Mouse (Mus musculus): ENCODE results near the gene H2al1c. TPM values are rescaled to one million over a fixed set of nuclear protein-coding genes. Genes with fewer than 3 reads are reported as not detected.
"Not testable (repeated sequence)": the region's sequence is repeated elsewhere in the genome, so short reads cannot be mapped to it uniquely, and the experiment has no call there.

Gene H2al1c
- total RNA-seq (2021) = not detected
- long read RNA-seq, experiment 1 = 0 reads
- long read RNA-seq, experiment 2 = 0 reads

GRCm38 (mm10) chrX:11305355-11305754, at the start of gene H2al1c:
H2al1c (plus strand) TSS chrX:11305655.
- DNase-seq (ENCODE audit: low spot score) = not testable (repeated sequence)

- no peak for DNase-seq (ENCODE audit: low spot score)
Measured at GRCm38 (mm10) chrX:11264918-11265317, 40.5 kb upstream of the H2al1c start.

DNA sequence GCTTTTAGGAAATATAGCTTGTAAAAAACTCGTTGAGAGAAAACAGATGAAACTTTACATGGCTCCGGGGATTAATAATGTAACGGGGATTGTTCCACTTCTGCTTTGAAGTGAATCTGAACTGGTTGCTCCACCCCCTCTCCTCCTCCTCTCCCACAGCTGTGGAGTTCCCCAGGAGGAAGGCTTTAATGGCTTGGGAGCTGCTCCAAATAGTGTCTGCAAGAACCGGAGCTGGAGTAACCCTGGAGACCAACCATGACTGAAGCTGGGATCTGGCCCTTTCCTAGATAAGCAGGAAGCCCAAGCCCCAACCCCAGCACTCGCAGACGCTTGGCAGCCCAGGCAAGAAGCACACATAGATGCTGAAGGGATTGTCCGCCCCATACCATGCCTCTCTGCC, 37.7 kb upstream of the H2al1c start:
- peak; percentile 33 for DNase-seq (ENCODE audit: low spot score)

DNA sequence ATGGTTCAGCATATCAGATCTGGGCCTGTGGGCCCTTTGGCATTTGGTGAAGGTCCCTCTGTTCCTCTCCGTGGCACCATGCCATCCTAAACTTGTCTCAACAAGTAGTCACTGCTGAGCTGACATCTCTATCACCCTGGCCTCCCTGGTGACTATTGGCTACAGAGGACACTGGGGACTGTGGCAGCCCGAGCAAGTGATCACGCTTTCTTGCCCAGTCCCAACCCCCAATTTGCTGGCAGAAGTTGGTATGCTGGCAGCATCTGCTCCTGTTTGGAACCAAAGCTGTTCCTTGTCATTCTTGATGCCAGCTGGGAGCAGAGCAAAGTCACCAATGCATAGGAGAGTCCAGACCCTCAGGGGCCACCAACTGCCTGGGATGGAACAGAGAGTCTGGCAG, 36.4 kb upstream of the H2al1c start:
- no peak for DNase-seq (ENCODE audit: low spot score)

DNA sequence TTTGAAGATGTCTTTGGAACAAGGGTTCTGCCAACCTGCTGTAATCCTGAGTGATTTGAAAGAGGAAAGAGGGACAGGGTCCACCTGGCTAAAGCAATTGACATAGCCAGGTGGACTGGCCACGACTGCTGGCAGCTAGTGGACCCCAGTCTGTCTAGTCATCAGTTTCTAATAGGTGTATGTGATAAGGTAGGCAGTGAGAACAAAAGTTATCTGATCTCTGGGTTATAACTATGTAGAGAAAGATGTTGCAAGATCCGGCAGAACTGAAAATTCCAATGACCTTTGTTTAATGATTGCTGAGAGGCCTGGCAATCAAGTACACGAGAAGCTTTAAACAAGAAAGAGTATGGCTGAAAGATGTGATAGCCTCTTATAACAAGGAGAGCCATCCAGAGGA, 32.3 kb upstream of the H2al1c start:
- no peak for DNase-seq (ENCODE audit: low spot score)

DNA sequence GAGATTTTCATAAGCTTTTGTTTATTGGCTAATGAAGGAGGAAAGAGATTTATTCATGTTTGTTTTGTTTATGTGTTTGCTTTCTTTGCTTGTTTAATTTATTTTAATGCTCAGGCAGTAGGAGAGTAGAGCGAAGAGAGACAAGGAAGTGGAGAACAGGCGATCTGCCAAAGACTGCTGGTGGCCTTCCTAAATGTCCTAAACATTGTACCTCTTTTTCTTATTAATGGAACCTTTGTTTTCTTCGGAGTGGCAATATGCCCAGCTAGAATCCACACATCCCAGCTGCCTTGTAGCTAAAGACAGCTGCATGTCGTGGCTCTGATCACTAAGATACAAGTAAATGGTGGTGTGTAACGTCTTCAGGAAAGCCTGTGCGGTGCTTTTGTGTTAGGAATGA, 28.4 kb upstream of the H2al1c start:
- no peak for DNase-seq (ENCODE audit: low spot score)

GRCm38 (mm10) chrX:11280741-11281140, 24.7 kb upstream of the H2al1c start:
- DNase-seq (ENCODE audit: low spot score) = no peak

DNA sequence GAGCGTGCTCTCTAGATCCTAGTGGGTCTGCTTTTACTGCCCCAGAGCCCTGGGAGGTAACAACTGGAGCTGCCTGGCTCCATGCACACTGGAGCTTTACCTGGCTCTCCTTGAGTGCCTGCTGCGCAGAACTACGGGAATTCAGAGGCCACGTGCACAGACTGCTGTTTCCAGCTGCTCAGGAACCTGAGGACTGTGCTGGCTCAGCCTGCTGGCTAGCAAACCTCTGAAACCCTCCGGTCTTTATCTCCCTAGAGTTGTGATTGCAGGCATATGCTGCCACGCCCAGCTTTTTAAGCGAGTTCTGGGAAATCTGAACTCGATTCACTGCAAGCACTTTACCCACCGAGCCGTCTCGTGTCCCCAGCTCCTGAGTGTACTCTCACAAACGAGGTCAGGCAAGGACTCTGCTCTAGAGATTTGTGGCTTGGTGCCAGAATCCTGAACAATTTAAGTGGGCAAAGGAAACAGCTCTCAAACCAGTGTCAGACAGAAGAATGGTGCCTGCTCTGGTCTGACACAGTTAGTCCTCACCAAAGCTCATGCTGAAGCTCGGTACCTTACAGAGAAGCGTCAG, 17.1 kb upstream of the H2al1c start:
- DNase-seq (ENCODE audit: low spot score) = peak; percentile 0

DNA sequence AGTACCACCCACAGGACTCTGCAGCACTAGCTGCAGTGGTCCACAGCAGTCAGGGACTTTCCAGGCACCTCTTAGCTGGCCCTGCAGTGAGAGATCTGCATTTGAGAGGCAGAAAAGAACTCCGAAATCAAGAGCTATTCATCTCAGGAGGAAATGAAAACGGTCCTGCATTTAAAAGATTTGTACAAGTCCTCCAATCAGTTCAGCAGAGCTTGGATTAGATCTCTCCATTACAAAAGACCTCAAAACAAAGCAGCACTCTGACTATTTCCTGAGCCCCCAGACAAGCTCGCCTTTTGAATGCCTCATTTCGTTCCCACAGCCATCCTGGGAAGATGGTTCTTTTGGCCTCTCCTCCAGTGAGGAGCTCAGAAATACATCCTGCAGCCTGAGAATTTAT, 16.2 kb upstream of the H2al1c start:
- no peak for DNase-seq (ENCODE audit: low spot score)

GRCm38 (mm10) chrX:11298957-11299356, 6.5 kb upstream of the H2al1c start, which contains the start of gene H2al1a:
H2al1a (plus strand) TSS chrX:11299257.
- DNase-seq (ENCODE audit: low spot score) = not testable (repeated sequence)

DNA sequence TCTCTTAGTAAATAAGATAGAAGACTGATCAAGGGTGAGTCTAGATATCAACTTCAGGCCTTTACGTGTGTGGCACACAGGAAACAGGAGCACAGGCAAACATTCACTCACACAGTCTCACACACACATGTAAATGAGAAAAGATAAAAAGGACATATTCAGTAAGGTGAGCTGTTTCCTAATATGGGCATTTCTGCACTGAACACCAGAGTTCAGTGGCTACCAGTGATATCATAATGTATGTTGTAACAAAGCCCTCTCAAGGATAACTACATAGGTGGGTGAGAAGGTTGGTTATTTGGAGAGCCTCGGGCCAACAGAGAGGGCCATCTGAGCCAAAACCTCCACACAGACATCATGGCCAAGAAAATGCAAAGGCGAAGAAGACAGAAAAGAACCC, 3.3 kb upstream of the H2al1c start, which contains the start of gene H2al1b:
Gene H2al1b (plus strand): TSS at position 301 of the 400 bp plus-strand sequence.
- not testable (repeated sequence) for DNase-seq (ENCODE audit: low spot score)

DNA sequence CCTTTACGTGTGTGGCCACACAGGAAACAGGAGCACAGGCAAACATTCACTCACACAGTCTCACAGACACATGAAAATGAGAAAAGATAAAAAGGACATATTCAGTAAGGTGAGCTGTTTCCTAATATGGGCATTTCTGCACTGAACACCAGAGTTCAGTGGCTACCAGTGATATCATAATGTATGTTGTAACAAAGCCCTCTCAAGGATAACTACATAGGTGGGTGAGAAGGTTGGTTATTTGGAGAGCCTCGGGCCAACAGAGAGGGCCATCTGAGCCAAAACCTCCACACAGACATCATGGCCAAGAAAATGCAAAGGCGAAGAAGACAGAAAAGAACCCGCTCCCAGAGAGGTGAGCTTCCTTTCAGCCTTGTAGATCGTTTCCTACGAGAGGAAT, 3.1 kb downstream of the H2al1c start, which contains the start of gene H2al1d:
Gene H2al1d (plus strand): TSS at position 301 of the 400 bp plus-strand sequence.
- not testable (repeated sequence) for DNase-seq (ENCODE audit: low spot score)

DNA sequence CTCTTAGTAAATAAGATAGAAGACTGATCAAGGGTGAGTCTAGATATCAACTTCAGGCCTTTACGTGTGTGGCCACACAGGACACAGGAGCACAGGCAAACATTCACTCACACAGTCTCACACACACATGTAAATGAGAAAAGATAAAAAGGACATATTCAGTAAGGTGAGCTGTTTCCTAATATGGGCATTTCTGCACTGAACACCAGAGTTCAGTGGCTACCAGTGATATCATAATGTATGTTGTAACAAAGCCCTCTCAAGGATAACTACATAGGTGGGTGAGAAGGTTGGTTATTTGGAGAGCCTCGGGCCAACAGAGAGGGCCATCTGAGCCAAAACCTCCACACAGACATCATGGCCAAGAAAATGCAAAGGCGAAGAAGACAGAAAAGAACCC, 6.2 kb downstream of the H2al1c start, which contains the start of gene H2al1e:
Gene H2al1e (plus strand): TSS at position 301 of the 400 bp plus-strand sequence.
- DNase-seq (ENCODE audit: low spot score) = not testable (repeated sequence)

- not testable (repeated sequence) for DNase-seq (ENCODE audit: low spot score)
Measured at GRCm38 (mm10) chrX:11314858-11315257, 9.4 kb downstream of the H2al1c start, which contains the start of gene H2al1f. H2al1f (plus strand) TSS chrX:11315158.

DNA sequence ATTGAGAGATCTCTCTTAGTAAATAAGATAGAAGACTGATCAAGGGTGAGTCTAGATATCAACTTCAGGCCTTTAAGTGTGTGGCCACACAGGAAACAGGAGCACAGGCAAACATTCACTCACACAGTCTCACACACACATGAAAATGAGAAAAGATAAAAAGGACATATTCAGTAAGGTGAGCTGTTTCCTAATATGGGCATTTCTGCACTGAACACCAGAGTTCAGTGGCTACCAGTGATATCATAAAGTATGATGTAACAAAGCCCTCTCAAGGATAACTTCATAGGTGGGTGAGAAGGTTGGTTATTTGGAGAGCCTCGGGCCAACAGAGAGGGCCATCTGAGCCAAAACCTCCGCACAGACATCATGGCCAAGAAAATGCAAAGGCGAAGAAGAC, 12.5 kb downstream of the H2al1c start, which contains the start of gene H2al1g:
Gene H2al1g (plus strand): TSS at position 301 of the 400 bp plus-strand sequence.
- not testable (repeated sequence) for DNase-seq (ENCODE audit: low spot score)

- DNase-seq (ENCODE audit: low spot score) = not testable (repeated sequence)
Measured at GRCm38 (mm10) chrX:11321192-11321591, 15.7 kb downstream of the H2al1c start, which contains the start of gene H2al1h. H2al1h (plus strand) TSS chrX:11321492.

GRCm38 (mm10) chrX:11324359-11324758, 18.9 kb downstream of the H2al1c start, which contains the start of gene H2al1i:
H2al1i (plus strand) TSS chrX:11324659.
- DNase-seq (ENCODE audit: low spot score) = not testable (repeated sequence)

GRCm38 (mm10) chrX:11327522-11327921, 22.1 kb downstream of the H2al1c start, which contains the start of gene H2al1j:
H2al1j (plus strand) TSS chrX:11327822.
- not testable (repeated sequence) for DNase-seq (ENCODE audit: low spot score)

DNA sequence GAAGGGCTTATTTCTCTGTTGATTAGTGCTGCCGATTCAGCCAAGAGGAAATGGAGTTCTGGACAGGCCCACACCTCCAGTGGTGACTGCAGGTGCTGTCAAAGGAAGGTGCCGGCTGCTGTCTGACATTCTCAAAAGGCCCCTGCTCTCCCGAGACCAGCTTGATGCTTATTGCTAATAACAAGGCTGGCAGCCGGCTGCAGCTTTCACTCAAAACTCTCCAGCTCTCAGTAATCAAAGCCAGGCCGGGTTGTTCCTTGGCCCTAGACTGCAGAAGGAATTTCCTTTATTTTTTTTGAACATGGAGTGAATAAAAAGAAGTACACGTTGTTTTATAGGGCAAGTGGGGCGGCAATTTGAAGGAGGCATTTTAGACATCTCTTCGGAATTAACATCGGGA, 40.3 kb downstream of the H2al1c start:
- DNase-seq (ENCODE audit: low spot score) = no peak

DNA sequence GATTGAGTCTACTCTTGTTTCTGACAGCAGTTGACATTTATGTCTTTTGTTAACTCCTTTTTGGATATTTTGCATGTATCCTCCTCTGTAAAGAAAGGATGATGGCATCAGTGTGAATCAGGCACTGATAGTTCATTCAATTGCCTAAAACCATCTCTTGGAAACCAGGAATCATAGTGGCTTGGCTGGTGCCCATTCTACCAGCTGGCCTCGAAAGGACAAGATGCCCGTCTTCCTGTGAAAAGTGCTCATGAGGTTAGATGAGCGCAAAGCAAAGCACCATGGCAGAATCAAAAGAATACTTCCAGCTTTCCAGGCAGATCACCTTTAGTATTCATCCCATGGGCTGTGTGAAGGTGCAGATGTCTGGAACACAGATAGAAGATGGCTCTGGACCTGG, 41.3 kb downstream of the H2al1c start:
- no peak for DNase-seq (ENCODE audit: low spot score)
